Mouse (Mus musculus): ENCODE results near the gene Mylk.

Mylk gene

GRCm38 (mm10) chr16:34985031-34985346 lies 240.0 kb downstream of the Mylk start:
- DNase-seq (ENCODE audit: low spot score in 2 of 2), result no peak

DNA sequence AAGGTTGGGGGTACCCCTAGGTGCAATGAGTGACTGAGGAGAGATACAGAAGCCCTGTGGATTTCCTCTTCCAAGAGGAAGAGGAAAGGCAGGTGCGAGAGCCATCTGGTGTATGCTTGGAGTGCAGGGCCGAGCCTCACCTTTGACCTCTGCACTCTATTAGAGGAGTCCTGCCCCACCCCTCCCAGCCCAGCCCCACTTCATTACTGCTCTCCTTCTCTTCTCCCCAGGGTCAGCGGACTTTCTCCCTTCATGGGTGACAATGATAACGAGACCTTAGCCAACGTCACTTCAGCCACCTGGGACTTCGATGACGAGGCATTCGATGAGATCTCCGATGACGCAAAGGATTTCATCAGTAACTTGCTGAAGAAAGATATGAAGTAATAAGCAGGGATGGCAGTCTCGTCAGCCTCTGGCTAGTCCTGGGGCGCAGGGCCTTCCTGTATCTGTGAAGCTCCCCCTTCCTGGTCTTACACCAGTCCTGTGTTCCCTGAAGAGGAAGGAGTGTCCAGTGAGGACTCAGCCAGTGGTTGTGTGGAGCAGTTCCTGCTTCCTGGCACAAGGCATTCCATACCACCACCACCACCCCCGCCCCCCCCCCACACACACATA lies 241.3 kb downstream of the Mylk start:
- DNase-seq (ENCODE audit: low spot score in 2 of 2), result no peak

DNA sequence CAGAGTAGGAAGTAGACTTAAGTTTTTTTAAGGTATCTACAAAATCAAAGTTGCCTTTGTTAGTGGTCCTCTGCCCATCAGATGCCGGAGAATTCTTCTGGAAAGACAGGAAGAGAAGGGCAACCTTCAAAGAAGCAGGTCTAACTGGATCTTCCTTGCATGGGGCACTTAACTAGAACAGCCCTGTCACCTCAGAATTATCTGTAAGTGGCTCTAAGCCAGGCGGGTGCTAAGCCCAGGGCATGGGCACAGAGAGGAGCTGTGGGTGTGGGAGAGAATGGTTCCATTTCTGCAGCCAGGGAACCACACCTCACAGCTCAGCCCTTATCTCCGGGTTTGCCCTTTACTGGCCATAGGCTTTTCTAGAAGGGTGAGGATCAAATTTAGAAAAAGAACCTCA lies 246.4 kb downstream of the Mylk start:
- DNase-seq (ENCODE audit: low spot score in 2 of 2), result no peak

DNA sequence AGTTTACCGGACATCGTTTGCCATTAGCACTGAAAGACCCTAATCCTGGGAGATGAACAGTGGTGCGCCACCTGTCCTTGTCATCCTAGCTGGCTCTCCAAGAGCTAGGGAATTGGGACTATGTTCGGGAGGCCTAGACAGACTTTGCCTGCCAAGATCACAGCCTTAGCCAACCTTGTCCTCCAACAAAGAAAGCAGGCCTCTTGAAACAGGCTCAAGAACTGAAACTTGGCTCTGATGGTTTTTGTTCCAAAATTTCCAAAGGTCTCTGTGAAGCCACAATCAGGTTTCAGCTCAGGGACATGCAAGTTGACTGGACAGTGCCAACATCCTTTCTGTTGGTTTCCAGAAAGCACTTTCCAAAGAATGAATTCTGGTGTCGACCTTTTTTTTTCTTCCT lies 247.8 kb downstream of the Mylk start:
- DNase-seq (ENCODE audit: low spot score in 2 of 2), result no peak

DNA sequence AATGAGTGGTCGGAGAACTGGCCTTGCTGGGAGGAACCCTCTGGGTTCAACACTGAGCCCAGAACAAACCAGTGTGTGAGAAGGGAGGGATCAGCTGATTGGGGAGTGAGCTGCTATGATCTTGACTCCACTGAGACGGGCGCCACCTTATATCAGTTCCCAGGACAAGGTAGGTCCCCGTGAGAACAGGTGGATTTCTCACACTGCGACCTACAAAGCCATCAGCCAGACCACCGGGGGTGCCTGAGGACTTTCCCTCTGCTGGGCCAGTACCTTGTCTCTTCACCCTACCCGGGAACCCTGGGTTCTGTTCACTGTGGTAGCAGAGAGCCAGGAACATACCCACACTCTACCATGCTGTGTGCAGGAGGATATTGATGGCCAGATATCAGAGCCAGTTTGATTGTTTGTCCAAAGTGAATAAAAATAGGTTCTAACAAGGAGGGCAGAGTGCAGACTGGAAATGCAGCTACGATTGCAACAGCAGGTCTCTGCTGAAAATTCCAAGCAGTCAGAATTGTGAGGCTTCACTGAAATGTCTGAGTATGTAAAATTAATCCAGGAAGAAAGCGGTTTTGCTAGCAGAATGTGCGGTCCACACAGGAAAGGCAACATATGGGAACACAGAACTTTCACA lies 248.8 kb downstream of the Mylk start:
- DNase-seq (ENCODE audit: low spot score in 2 of 2), result no peak

- DNase-seq (ENCODE audit: low spot score in 2 of 2), result no peak
Observed at GRCm38 (mm10) chr16:34994641-34995141, 249.7 kb downstream of the Mylk start.

GRCm38 (mm10) chr16:34996133-34996532 lies 251.1 kb downstream of the Mylk start:
- no peak for DNase-seq (ENCODE audit: low spot score in 2 of 2)

DNA sequence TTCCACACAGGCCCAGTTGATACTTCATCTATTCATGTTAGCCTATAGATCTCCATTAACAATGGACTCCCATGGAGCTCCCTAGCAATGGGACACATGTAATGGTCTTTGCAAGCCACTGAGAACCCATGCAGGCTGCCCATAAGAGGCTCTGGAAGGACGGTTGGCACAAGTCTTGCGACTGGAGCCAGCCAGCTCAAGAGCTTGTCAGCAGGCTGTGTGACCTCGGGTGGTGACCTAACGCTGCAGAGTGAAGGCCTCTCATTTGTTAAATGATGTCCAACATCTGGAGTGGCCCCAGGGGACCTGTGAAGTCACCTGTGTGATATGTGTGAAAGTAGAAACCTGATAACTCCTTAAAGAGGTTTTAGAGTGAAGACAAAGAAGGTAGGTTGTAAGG lies 252.0 kb downstream of the Mylk start:
- no peak for DNase-seq (ENCODE audit: low spot score in 2 of 2)

DNA sequence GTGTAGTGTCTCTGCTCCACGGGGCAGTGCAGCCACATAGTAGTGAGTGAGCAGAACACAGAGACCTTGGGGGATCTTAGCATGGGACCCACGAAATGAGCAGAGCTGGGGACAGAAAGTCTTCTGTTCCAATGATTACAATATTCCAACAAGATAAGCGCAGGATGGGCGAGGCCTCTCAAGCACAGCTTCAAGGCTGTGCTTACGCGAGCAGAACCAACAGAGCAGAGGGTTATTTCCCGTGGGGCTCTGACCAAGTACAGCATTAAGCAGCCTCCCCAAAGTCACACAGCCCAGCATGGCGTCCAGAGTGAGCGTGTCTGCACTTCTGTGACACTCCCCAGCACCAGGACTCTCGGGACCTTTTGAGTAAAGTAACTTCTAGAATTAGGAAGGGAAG lies 252.6 kb downstream of the Mylk start:
- DNase-seq (ENCODE audit: low spot score in 2 of 2), result no peak

DNA sequence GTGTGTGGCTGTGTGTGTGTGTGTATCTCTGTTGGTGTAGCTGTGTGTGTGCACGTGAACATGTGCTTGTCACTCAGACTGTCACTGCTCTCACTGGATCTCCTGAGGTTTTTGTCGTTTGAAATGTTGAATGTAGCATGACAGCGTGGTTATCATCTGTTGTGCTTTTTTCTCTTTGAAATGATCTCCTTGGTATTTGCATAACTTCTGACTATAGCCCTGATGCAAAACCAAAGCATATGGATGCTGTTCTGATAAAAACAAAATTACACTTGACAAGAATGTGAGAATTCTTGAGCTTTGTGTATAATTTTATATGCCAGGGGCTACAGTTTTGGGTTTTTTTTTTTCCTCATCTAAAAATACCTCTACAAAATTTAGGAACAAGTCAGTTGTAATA lies 254.0 kb downstream of the Mylk start:
- DNase-seq (ENCODE audit: low spot score in 2 of 2), result no peak

GRCm38 (mm10) chr16:34999986-35000385 lies 255.0 kb downstream of the Mylk start:
- DNase-seq (ENCODE audit: low spot score in 2 of 2), result no peak

DNA sequence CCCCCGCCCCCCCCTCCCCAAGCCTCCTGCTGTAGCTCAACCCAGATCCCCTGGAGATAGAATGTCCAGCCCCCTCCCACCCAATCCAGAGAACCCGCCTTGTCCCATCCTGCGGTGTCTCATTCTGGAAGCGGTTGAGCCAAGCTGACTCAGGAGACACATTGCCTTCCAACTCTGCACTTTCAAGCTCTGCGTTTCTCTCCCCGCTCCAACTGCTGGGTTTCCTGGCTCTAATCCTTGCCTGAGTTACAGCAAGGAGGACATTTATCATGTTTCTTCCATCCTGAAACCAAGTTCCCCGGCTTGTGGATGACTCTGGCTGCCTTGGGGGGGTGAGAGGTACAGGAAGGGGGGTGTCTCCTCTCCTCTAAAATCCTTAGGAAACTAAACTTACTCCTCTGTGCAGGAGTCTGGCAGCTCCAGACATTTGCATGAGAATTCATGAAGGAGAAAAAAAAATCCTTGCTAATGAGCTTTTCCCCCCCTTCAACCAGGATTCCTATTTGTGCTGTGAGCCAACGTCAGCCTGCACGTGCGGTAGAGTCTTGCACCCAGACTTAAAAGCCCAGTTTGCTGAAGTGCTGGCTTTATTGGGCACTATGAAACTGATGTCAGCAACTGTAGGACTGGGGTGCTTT lies 256.0 kb downstream of the Mylk start:
- DNase-seq (ENCODE audit: low spot score in 2 of 2), result no peak

DNA sequence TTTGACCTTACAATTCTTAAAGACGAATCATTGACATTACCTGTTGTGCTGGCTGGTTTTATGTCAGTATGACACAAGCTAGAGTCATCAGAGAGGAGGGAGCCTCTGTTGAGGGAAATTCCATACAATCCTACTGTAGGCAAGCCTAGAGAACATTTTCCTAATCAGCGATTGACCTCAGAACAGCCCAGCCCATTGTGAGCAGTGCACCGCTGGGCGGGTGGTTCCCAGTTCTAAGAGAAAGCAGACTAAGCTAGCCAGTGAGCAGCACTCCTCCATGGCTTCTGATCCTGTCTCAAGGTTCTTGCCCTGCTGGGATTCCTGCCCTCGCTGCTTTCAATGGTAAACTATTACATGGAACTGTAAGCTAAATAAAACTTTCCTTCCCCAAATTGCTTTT lies 259.3 kb downstream of the Mylk start:
- DNase-seq (ENCODE audit: low spot score in 2 of 2), result no peak

GRCm38 (mm10) chr16:35004756-35005155 lies 259.7 kb downstream of the Mylk start:
- DNase-seq (ENCODE audit: low spot score in 2 of 2), result no peak

GRCm38 (mm10) chr16:35006251-35006650 lies 261.2 kb downstream of the Mylk start:
- DNase-seq (ENCODE audit: low spot score in 2 of 2), result no peak

GRCm38 (mm10) chr16:35007361-35007760 lies 262.4 kb downstream of the Mylk start:
- no peak for DNase-seq (ENCODE audit: low spot score in 2 of 2)

GRCm38 (mm10) chr16:35008447-35008846 lies 263.4 kb downstream of the Mylk start:
- DNase-seq (ENCODE audit: low spot score in 2 of 2), result no peak

DNA sequence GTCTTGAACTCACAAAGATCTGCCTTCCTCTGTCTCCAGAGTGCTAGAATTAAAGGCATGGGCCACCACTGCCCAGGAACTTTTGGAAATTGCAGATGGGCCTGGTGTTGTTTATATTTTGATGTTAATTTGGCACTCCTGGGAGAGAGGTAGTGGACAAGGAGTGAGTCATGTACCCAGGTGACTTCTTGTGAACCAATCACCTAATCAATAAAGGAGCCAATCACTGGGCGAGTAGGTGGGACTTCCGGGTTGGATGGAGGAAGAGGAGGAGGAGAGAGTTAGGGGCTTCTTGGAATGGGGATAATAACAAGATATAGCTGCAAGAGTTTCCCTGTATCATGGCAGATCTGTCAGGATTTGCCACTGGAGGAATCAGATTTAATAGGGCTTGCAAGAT lies 268.5 kb downstream of the Mylk start:
- DNase-seq (ENCODE audit: low spot score in 2 of 2), result no peak

- DNase-seq (ENCODE audit: low spot score in 2 of 2), result no peak
Observed at GRCm38 (mm10) chr16:35016491-35016890, 271.5 kb downstream of the Mylk start.

- DNase-seq (ENCODE audit: low spot score in 2 of 2), result no peak
Observed at GRCm38 (mm10) chr16:35018470-35018974, 273.5 kb downstream of the Mylk start.

GRCm38 (mm10) chr16:35021903-35022241 lies 276.9 kb downstream of the Mylk start:
- DNase-seq (ENCODE audit: low spot score in 2 of 2), result no peak

- peak; percentile 88 to 92 for DNase-seq (ENCODE audit: low spot score in 2 of 2)
Observed at GRCm38 (mm10) chr16:35022242-35023137, 277.5 kb downstream of the Mylk start, which contains the start of gene Hacd2. TSS of gene Hacd2 (plus strand) at chr16:35022428.
